Mouse (Mus musculus) MEL (cell line): ENCODE measurements at regions not wholly inside any gene's neighbourhood (a gene's known extent, or its start where the extent isn't known, plus 50 kb on each side); places are given as distances from the start of the nearest gene placed in this dataset.
"Not testable (repeated sequence)": the region's sequence is repeated elsewhere in the genome, so short reads cannot be mapped to it uniquely, and the experiment has no call there.

Experiments
- DNase-seq: peaks from one replicate; pipeline ENCODE4 v3.0.0; 2011; ENCODE audit warnings: low read depth, low spot score
- H3K27ac ChIP-seq: 2 replicates; pipeline ENCODE4 v1.5.1; 2012; ENCODE audit warnings: low read depth, mild to moderate bottlenecking, control low read depth, low read length, moderate library complexity; ENCODE audit not compliant: control insufficient read depth
- H3K27me3 ChIP-seq, 2 experiments: fragments of 150-350 bp in 1 of 2; sonication (generic) in 1 of 2; 2 replicates each; pipeline ENCODE4 v1.6.1; 2012; ENCODE audit warnings: low read length in 2 of 2, mild to moderate bottlenecking in 2 of 2, improper control_type of control experiment in 1 of 2, moderate library complexity in 1 of 2; ENCODE audit not compliant: insufficient read depth in 2 of 2, control insufficient read depth in 1 of 2
- H3K36me3 ChIP-seq, 2 experiments: 2 replicates each; pipeline ENCODE4 v1.6.1; 2012 to 2014; ENCODE audit warnings: low read length in 2 of 2, improper control_type of control experiment in 1 of 2, inconsistent platforms in 1 of 2, mild to moderate bottlenecking in 1 of 2; ENCODE audit not compliant: insufficient read depth in 2 of 2, control insufficient read depth in 1 of 2
- H3K4me1 ChIP-seq, 2 experiments: fragments of 150-350 bp in 1 of 2; sonication (generic) in 1 of 2; 2 replicates each; pipeline ENCODE4 v1.6.1; 2012; ENCODE audit warnings: low read length in 2 of 2, improper control_type of control experiment in 1 of 2, mild to moderate bottlenecking in 1 of 2; ENCODE audit not compliant: insufficient read depth in 2 of 2, control insufficient read depth in 1 of 2
- H3K4me3 ChIP-seq, 2 experiments: fragments of 150-350 bp in 1 of 2; sonication (generic) in 1 of 2; 2 replicates each; pipeline ENCODE4 v1.5.1; 2012; ENCODE audit warnings: low read depth in 2 of 2, low read length in 2 of 2, mild to moderate bottlenecking in 2 of 2, moderate library complexity in 2 of 2, control low read depth in 1 of 2, improper control_type of control experiment in 1 of 2; ENCODE audit not compliant: control insufficient read depth in 1 of 2, insufficient read depth in 1 of 2
- H3K79me2 ChIP-seq: 2 replicates; pipeline ENCODE4 v1.6.1; 2012; ENCODE audit warnings: mild to moderate bottlenecking, low read length, moderate library complexity; ENCODE audit not compliant: control insufficient read depth, poor library complexity, insufficient read depth
- H3K9ac ChIP-seq: 2 replicates; pipeline ENCODE4 v1.6.1; 2012; ENCODE audit warnings: low read depth, mild to moderate bottlenecking, control low read depth, low read length, moderate library complexity; ENCODE audit not compliant: control insufficient read depth, poor library complexity, severe bottlenecking
- H3K9me3 ChIP-seq: fragments of 150-350 bp; sonication (generic); replicated peaks from 2 replicates; pipeline ENCODE4 v1.6.1; 2012; ENCODE audit warnings: mild to moderate bottlenecking, low read length, improper control_type of control experiment, moderate library complexity; ENCODE audit not compliant: insufficient read depth
- CTCF ChIP-seq, 3 experiments: IDR thresholded peaks in 2 of 3; conservative IDR thresholded peaks in 1 of 3; 2 replicates each; pipeline ENCODE4 v1.5.1; 2011 to 2012; ENCODE audit warnings: low read length in 3 of 3, low read depth in 2 of 3, mild to moderate bottlenecking in 2 of 3, improper control_type of control experiment in 1 of 3, inconsistent platforms in 1 of 3, mixed read lengths in 1 of 3, moderate library complexity in 1 of 3; ENCODE audit not compliant: control insufficient read depth in 1 of 3, insufficient read depth in 1 of 3, poor library complexity in 1 of 3, severe bottlenecking in 1 of 3
- ELF1 ChIP-seq: IDR thresholded peaks from 2 replicates; pipeline ENCODE4 v1.6.1; 2014; ENCODE audit warnings: low read depth, mild to moderate bottlenecking, inconsistent platforms, low read length, improper control_type of control experiment, moderate library complexity
- ETS1 ChIP-seq: IDR thresholded peaks from 2 replicates; pipeline ENCODE4 v1.6.1; 2012; ENCODE audit warnings: low read depth, mild to moderate bottlenecking, inconsistent platforms, low read length, improper control_type of control experiment, moderate library complexity
- GABPA ChIP-seq: IDR thresholded peaks from 2 replicates; pipeline ENCODE4 v1.6.1; 2012; ENCODE audit warnings: low read depth, mild to moderate bottlenecking, inconsistent platforms, low read length, improper control_type of control experiment, moderate library complexity
- GATA1 ChIP-seq: IDR thresholded peaks from 2 replicates; pipeline ENCODE4 v1.6.1; 2011; ENCODE audit warnings: low read depth, low read length, improper control_type of control experiment
- MAX ChIP-seq: IDR thresholded peaks from 2 replicates; pipeline ENCODE4 v1.6.1; 2011; ENCODE audit warnings: low read length, improper control_type of control experiment
- MAZ ChIP-seq: IDR thresholded peaks from 2 replicates; pipeline ENCODE4 v1.6.1; 2012; ENCODE audit warnings: low read depth, mild to moderate bottlenecking, inconsistent platforms, low read length, improper control_type of control experiment
- NRF1 ChIP-seq: IDR thresholded peaks from 2 replicates; pipeline ENCODE4 v1.6.1; 2014; ENCODE audit warnings: low read depth, mild to moderate bottlenecking, inconsistent platforms, low read length, improper control_type of control experiment, moderate library complexity; ENCODE audit not compliant: poor library complexity, insufficient read depth, severe bottlenecking
- POLR2AphosphoS5 ChIP-seq: IDR thresholded peaks from 2 replicates; pipeline ENCODE4 v1.6.1; 2012; ENCODE audit warnings: low read depth, borderline replicate concordance, mild to moderate bottlenecking, inconsistent platforms, low read length, moderate library complexity, mixed read lengths
- RAD21 ChIP-seq: IDR thresholded peaks from 2 replicates; pipeline ENCODE4 v1.6.1; 2011; ENCODE audit warnings: mild to moderate bottlenecking, low read depth, low read length, improper control_type of control experiment
- SMC3 ChIP-seq: IDR thresholded peaks from 2 replicates; pipeline ENCODE4 v1.6.1; 2011; ENCODE audit warnings: low read depth, low read length, improper control_type of control experiment
- TAL1 ChIP-seq: IDR thresholded peaks from 2 replicates; pipeline ENCODE4 v1.6.1; 2012; ENCODE audit warnings: mild to moderate bottlenecking, inconsistent platforms, low read length, moderate library complexity, mixed read lengths
- TBP ChIP-seq: IDR thresholded peaks from 2 replicates; pipeline ENCODE4 v1.8.0; 2011; ENCODE audit warnings: low read depth, low read length, improper control_type of control experiment
- UBTF ChIP-seq: IDR thresholded peaks from 2 replicates; pipeline ENCODE4 v1.6.1; 2012; ENCODE audit warnings: low read depth, mild to moderate bottlenecking, inconsistent platforms, low read length, improper control_type of control experiment, moderate library complexity, borderline replicate concordance; ENCODE audit not compliant: insufficient read depth
- USF2 ChIP-seq, 2 experiments: IDR thresholded peaks; 2 replicates each; pipeline ENCODE4 v1.6.1; 2011 to 2012; ENCODE audit warnings: improper control_type of control experiment in 2 of 2, low read length in 2 of 2, borderline replicate concordance in 1 of 2, inconsistent platforms in 1 of 2, low read depth in 1 of 2, mild to moderate bottlenecking in 1 of 2; ENCODE audit not compliant: insufficient read depth in 1 of 2
- ZKSCAN1 ChIP-seq: IDR thresholded peaks from 2 replicates; pipeline ENCODE4 v1.6.1; 2012; ENCODE audit warnings: low read depth, mild to moderate bottlenecking, inconsistent platforms, low read length, improper control_type of control experiment, moderate library complexity
- ZMIZ1 ChIP-seq: IDR thresholded peaks from 2 replicates; pipeline ENCODE4 v1.6.1; 2012; ENCODE audit warnings: low read depth, mild to moderate bottlenecking, inconsistent platforms, low read length, improper control_type of control experiment, moderate library complexity

DNA sequence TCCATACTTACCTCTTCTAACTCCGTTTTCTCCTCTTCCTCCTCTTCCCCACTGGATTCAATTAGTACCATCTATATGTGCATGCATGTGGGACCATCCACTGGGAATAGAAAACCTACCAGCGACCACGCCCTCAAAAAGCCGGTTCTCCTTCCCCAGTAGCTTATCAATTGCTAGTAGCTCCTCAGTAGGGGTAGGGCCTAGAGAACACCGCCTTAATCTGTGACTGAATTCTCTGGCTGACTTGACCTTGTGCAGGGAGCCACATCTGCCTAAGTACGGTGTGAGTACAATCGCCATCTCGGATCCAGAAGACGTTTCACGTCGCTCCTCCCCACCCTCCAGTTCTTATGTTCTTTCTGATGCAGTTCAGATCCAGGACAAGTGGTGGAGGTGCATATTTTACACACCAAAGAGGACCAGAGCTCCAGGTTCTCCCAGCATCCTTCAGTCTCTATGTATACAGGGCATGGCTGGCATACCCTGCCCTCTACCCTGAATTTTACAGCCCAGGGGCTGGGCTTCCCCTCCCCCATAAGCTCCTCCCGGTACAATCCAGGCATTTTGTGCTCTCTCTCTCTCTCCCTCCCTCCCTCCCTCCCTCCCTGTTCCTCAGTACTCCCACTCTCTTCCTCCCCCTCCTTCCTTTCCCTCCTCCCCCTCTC, 61.0 kb upstream of the Zfp366 start:
- TF ChIP-seq NRF1, result no peak
- no peak for TF ChIP-seq RAD21
- TF ChIP-seq MAZ, result no peak
- TF ChIP-seq TAL1, result no peak
- no peak for TF ChIP-seq ZKSCAN1
- TF ChIP-seq ELF1, result no peak
- no peak for TF ChIP-seq UBTF
- no peak for TF ChIP-seq USF2 (IDR thresholded peaks at IDR 0.05; ENCODE audit: borderline replicate concordance in 1 of 2, insufficient read depth in 1 of 2, low read depth in 1 of 2, low read length in 2 of 2)
- no peak for TF ChIP-seq POLR2AphosphoS5
- no peak for TF ChIP-seq CTCF (IDR thresholded peaks at IDR 0.05 in 2 of 3, conservative IDR thresholded peaks at IDR 0.05 in 1 of 3; ENCODE audit: control insufficient read depth in 1 of 3, insufficient read depth in 1 of 3, low read depth in 2 of 3, low read length in 3 of 3, poor library complexity in 1 of 3, severe bottlenecking in 1 of 3)
- TF ChIP-seq TBP, result no peak
- TF ChIP-seq ETS1, result no peak
- no peak for TF ChIP-seq MAX
- TF ChIP-seq SMC3, result no peak
- TF ChIP-seq GATA1, result no peak
- no peak for TF ChIP-seq ZMIZ1
- TF ChIP-seq GABPA, result no peak
- TF ChIP-seq, all 39 proteins: peak for 0
- no peak overlapping the region for H3K27ac ChIP-seq

GRCm38 (mm10) chr13:99122539-99122938, 62.1 kb upstream of the Zfp366 start:
- H3K27ac ChIP-seq, H3K9ac ChIP-seq, H3K79me2 ChIP-seq, DNase-seq, H3K4me3 ChIP-seq, H3K4me1 ChIP-seq, H3K9me3 ChIP-seq, H3K36me3 ChIP-seq, H3K27me3 ChIP-seq: not testable (repeated sequence)

More for the DNA sequence above, 61.0 kb upstream of the Zfp366 start:
- Histone ChIP-seq H3K36me3 (no peaks in the 10 kb centered on the region), H3K9me3 (no peaks in the 10 kb centered on the region), H3K4me3 (no peak overlapping the region), H3K4me1 (no peaks in the 10 kb centered on the region), H3K79me2 (no peaks in the 10 kb centered on the region), H3K27me3 (no peaks in the 10 kb centered on the region), H3K9ac (no peak overlapping the region)
- no peak for DNase-seq
